Mouse (Mus musculus): ENCODE measurements around the gene Rnf216. TPM values are rescaled to one million over a fixed set of nuclear protein-coding genes. Genes with fewer than 3 reads are reported as not detected.
"Not testable (repeated sequence)": the region's sequence is repeated elsewhere in the genome, so short reads cannot be mapped to it uniquely, and the experiment has no call there.

Rnf216 gene
- 10 to 100 TPM; 44.7 to 51.3 (median 47.7) TPM for total RNA-seq (2022)

GRCm38 (mm10) chr5:143112281-143113246, at the start of gene Rnf216:
Rnf216 (minus strand) TSS chr5:143112994.
- peak; percentile 90 to 96 for DNase-seq (ENCODE audit: low spot score in 2 of 2)

- no peak for DNase-seq (ENCODE audit: low spot score in 2 of 2)
These were observed 42.7 kb upstream of the Rnf216 start for GRCm38 (mm10) chr5:143155534-143155933.

GRCm38 (mm10) chr5:143153756-143154155, 41.0 kb upstream of the Rnf216 start:
- DNase-seq (ENCODE audit: low spot score in 2 of 2) = no peak

- DNase-seq (ENCODE audit: low spot score in 2 of 2) = no peak
These were observed 37.2 kb upstream of the Rnf216 start for GRCm38 (mm10) chr5:143150044-143150443.

GRCm38 (mm10) chr5:143149536-143149935, 36.7 kb upstream of the Rnf216 start:
- no peak for DNase-seq (ENCODE audit: low spot score in 2 of 2)

- no peak for DNase-seq (ENCODE audit: low spot score in 2 of 2)
These were observed 35.9 kb upstream of the Rnf216 start for GRCm38 (mm10) chr5:143148661-143149060.

GRCm38 (mm10) chr5:143147481-143147880, 34.7 kb upstream of the Rnf216 start, which contains the start of gene Olfr718-ps1:
Olfr718-ps1 (minus strand) TSS chr5:143147581.
- no peak for DNase-seq (ENCODE audit: low spot score in 2 of 2)

GRCm38 (mm10) chr5:143137580-143137979, 24.8 kb upstream of the Rnf216 start:
- DNase-seq (ENCODE audit: low spot score in 2 of 2) = no peak

GRCm38 (mm10) chr5:143135042-143135441, 22.2 kb upstream of the Rnf216 start:
- DNase-seq (ENCODE audit: low spot score in 2 of 2) = no peak

- not testable (repeated sequence) for DNase-seq (ENCODE audit: low spot score in 2 of 2)
These were observed 21.6 kb upstream of the Rnf216 start for GRCm38 (mm10) chr5:143134216-143135010.

GRCm38 (mm10) chr5:143132935-143133514, 20.2 kb upstream of the Rnf216 start:
- DNase-seq (ENCODE audit: low spot score in 2 of 2) = no peak

GRCm38 (mm10) chr5:143130342-143130741, 17.5 kb upstream of the Rnf216 start:
- no peak for DNase-seq (ENCODE audit: low spot score in 2 of 2)

- DNase-seq (ENCODE audit: low spot score in 2 of 2) = no peak
These were observed 16.3 kb upstream of the Rnf216 start for GRCm38 (mm10) chr5:143129101-143129500.

GRCm38 (mm10) chr5:143127837-143128236, 15.0 kb upstream of the Rnf216 start:
- DNase-seq (ENCODE audit: low spot score in 2 of 2) = peak in 1 of 2 experiments; percentile 28

GRCm38 (mm10) chr5:143126908-143127307, 14.1 kb upstream of the Rnf216 start:
- DNase-seq (ENCODE audit: low spot score in 2 of 2) = no peak

GRCm38 (mm10) chr5:143126089-143126488, 13.3 kb upstream of the Rnf216 start:
- no peak for DNase-seq (ENCODE audit: low spot score in 2 of 2)

GRCm38 (mm10) chr5:143125601-143126000, 12.8 kb upstream of the Rnf216 start:
- DNase-seq (ENCODE audit: low spot score in 2 of 2) = peak; percentile 37 to 61

- DNase-seq (ENCODE audit: low spot score in 2 of 2) = no peak
These were observed 12.1 kb upstream of the Rnf216 start for GRCm38 (mm10) chr5:143124805-143125378.

GRCm38 (mm10) chr5:143122673-143123072, 9.9 kb upstream of the Rnf216 start:
- no peak for DNase-seq (ENCODE audit: low spot score in 2 of 2)

- DNase-seq (ENCODE audit: low spot score in 2 of 2) = no peak
These were observed 9.3 kb upstream of the Rnf216 start for GRCm38 (mm10) chr5:143122125-143122524.

- DNase-seq (ENCODE audit: low spot score in 2 of 2) = no peak
These were observed 6.0 kb downstream of the Rnf216 start for GRCm38 (mm10) chr5:143106842-143107241.
